Mouse (Mus musculus) liver, embryonic 14.5 days (tissue): Measurements from ENCODE around the gene Auts2. TPM values are rescaled to one million over a fixed set of nuclear protein-coding genes. Genes with fewer than 3 reads are reported as not detected.

Source experiments
- ATAC-seq: fragments of 200-750 bp; cut with Nextera tagmentation; 2 replicates; pipeline ENCODE4 v1.8.0; 2017; ENCODE audit warnings: moderate number of reproducible peaks, mild to moderate bottlenecking, moderate library complexity; ENCODE audit not compliant: insufficient read depth
- DNase-seq, 3 experiments: peaks; one replicate each; pipeline ENCODE4 v3.0.0-alpha.2; 2012 to 2013; ENCODE audit warnings: low read depth in 3 of 3, low spot score in 3 of 3
- H3K27ac ChIP-seq: fragments of 300-500 bp; sonication (generic); 2 replicates; pipeline ENCODE4 v1.5.1; 2014; ENCODE audit warnings: moderate library complexity, mild to moderate bottlenecking, control low read depth, inconsistent platforms
- H3K27me3 ChIP-seq: fragments of 300-500 bp; sonication (generic); 2 replicates; pipeline ENCODE4 v1.6.1; 2014; ENCODE audit warnings: mild to moderate bottlenecking, low read length, moderate library complexity; ENCODE audit not compliant: control insufficient read depth, insufficient read depth
- H3K36me3 ChIP-seq: fragments of 300-500 bp; sonication (generic); replicated peaks from 2 replicates; pipeline ENCODE4 v1.6.1; 2014; ENCODE audit warnings: low read depth; ENCODE audit not compliant: control insufficient read depth, insufficient read depth
- H3K4me1 ChIP-seq, 2 experiments: fragments of 200-500 bp in 1 of 2; fragments of 300-500 bp in 1 of 2; sonication (generic) in 1 of 2; replicated peaks; 2 replicates each; pipeline ENCODE4 v1.6.1; 2012 to 2014; ENCODE audit warnings: antibody characterized with exemption in 1 of 2, inconsistent platforms in 1 of 2, low read length in 1 of 2; ENCODE audit not compliant: control insufficient read depth in 2 of 2, insufficient read depth in 2 of 2
- H3K4me2 ChIP-seq: fragments of 300-500 bp; sonication (generic); 2 replicates; pipeline ENCODE4 v1.6.1; 2014; ENCODE audit warnings: low read depth, mild to moderate bottlenecking, control low read depth, moderate library complexity
- H3K4me3 ChIP-seq, 2 experiments: fragments of 200-500 bp in 1 of 2; fragments of 300-500 bp in 1 of 2; sonication (generic) in 1 of 2; 2 replicates each; pipeline ENCODE4 v1.5.1; 2012 to 2014; ENCODE audit warnings: low read depth in 2 of 2, low read length in 2 of 2, mild to moderate bottlenecking in 2 of 2, control low read depth in 1 of 2, inconsistent platforms in 1 of 2, moderate library complexity in 1 of 2; ENCODE audit not compliant: insufficient read depth in 1 of 2
- H3K9ac ChIP-seq: fragments of 300-500 bp; sonication (generic); replicated peaks from 2 replicates; pipeline ENCODE4 v1.6.1; 2014; ENCODE audit warnings: mild to moderate bottlenecking, control low read depth, moderate library complexity
- H3K9me3 ChIP-seq: fragments of 300-500 bp; sonication (generic); 2 replicates; pipeline ENCODE4 v1.6.1; 2016; ENCODE audit warnings: low read length, mixed read lengths; ENCODE audit not compliant: control insufficient read depth
- CTCF ChIP-seq: IDR thresholded peaks from 2 replicates; pipeline ENCODE4 v1.5.1; 2016; ENCODE audit warnings: antibody characterized with exemption, low read depth, control low read depth
- EP300 ChIP-seq: IDR thresholded peaks from 2 replicates; pipeline ENCODE4 v1.6.1; 2016; ENCODE audit warnings: antibody characterized with exemption, low read depth
- WGBS: fragments of 180-500 bp; shearing (Covaris S2); extraction: QIAGEN DNeasy Blood & Tissue Kit; methylation state at CpG from one replicate; pipeline ENCODE4 v1.1.7; 2014; ENCODE audit not compliant: insufficient replicate concordance; 5-methylcytosine and 5-hydroxymethylcytosine counted together
- polyA plus RNA-seq, 2 experiments: library from polyadenylated mRNA; depleted of rRNA in 1 of 2; stranded (reverse) in 1 of 2; unstranded in 1 of 2; fragments of >200 nt; fragmentation: Nextera tagmentation in 1 of 2; extraction: Ambion mirVana in 1 of 2; gene quantifications; 2 replicates each; pipeline versions ENCODE4 v1.2.1 to v1.2.3; 2012 to 2014

The Auts2 gene
- polyA plus RNA-seq, 2 experiments = 0.77 to 1.6 TPM

- H3K4me2 ChIP-seq = no peak overlapping the region
- H3K36me3 ChIP-seq = no peaks in the 10 kb centered on the region
- no peak for TF ChIP-seq EP300
- no peak overlapping the region for H3K4me3 ChIP-seq
- ATAC-seq = no peak
- no peaks in the 10 kb centered on the region for H3K9me3 ChIP-seq
- no peaks in the 10 kb centered on the region for H3K4me1 ChIP-seq
- H3K9ac ChIP-seq = no peak overlapping the region
- 67% methylated on average over 7 of the region's 7 CpGs for WGBS
- DNase-seq = no peak
- no peak overlapping the region for H3K27ac ChIP-seq
- H3K27me3 ChIP-seq = no peaks in the 10 kb centered on the region
These were observed 1093.8 kb downstream of the Auts2 start for GRCm38 (mm10) chr5:131449181-131449868.

DNA sequence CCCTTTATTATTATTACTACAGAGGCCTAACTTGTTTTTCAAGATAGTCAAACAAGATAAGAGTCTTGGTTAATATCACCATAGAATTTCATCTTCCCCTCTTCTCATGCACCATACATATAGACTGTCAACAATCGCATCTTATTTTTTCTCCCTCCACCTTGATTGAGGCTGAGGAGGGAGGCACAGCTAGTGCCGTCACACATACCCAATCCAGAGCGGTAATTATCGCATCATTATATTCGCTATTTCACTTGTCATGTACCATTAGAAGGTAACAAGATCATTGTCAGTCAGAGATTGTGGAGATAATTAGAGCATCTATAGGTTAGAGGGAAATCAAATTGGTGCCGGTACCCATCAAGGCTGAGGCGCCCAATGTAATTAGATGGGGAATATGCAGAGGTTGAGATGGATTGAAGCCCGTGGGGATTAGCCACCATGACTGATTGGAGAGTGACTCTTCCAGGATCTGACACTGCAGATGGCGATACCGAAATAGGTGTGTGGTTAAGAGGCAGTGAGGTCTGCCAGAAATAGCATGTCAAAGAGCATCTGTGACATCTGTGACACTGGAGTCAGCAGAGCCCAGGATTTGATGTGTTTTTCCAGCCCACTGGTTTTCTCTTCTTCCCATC lies 1107.8 kb downstream of the Auts2 start:
- Histone ChIP-seq H3K9me3 (no peaks in the 10 kb centered on the region), H3K27me3 (no peaks in the 10 kb centered on the region), H3K27ac (no peak overlapping the region), H3K9ac (no peak overlapping the region), H3K4me1 (no peaks in the 10 kb centered on the region), H3K4me2 (no peak overlapping the region), H3K36me3 (no peaks in the 10 kb centered on the region), H3K4me3 (no peak overlapping the region)
- DNase-seq (no peak), ATAC-seq (no peak)
- TF ChIP-seq EP300 = no peak
- no peak for TF ChIP-seq CTCF
- 72% methylated on average over 10 of the region's 10 CpGs for WGBS

- ATAC-seq (no peak), DNase-seq (no peak)
- no peak for TF ChIP-seq EP300
- TF ChIP-seq CTCF = no peak
- Histone ChIP-seq H3K9ac (no peak overlapping the region), H3K27ac (no peak overlapping the region), H3K9me3 (no peaks in the 10 kb centered on the region), H3K27me3 (no peaks in the 10 kb centered on the region), H3K4me3 (no peak overlapping the region), H3K4me2 (no peak overlapping the region), H3K4me1 (no peaks in the 10 kb centered on the region), H3K36me3 (no peaks in the 10 kb centered on the region)
- 42% methylated on average over 4 of the region's 4 CpGs for WGBS
These were observed 1109.9 kb downstream of the Auts2 start for GRCm38 (mm10) chr5:131433291-131433690.

GRCm38 (mm10) chr5:131431896-131432295 lies 1111.2 kb downstream of the Auts2 start:
- ATAC-seq = no peak
- no peak overlapping the region for H3K9ac ChIP-seq
- H3K4me2 ChIP-seq = no peak overlapping the region
- no peak overlapping the region for H3K27ac ChIP-seq
- H3K4me3 ChIP-seq = no peak overlapping the region
- H3K4me1 ChIP-seq = no peaks in the 10 kb centered on the region
- no peaks in the 10 kb centered on the region for H3K27me3 ChIP-seq
- no peaks in the 10 kb centered on the region for H3K36me3 ChIP-seq
- WGBS = 64% methylated on average over 7 of the region's 7 CpGs
- no peak for DNase-seq
- no peak for TF ChIP-seq EP300
- TF ChIP-seq CTCF = no peak
- no peaks in the 10 kb centered on the region for H3K9me3 ChIP-seq

DNA sequence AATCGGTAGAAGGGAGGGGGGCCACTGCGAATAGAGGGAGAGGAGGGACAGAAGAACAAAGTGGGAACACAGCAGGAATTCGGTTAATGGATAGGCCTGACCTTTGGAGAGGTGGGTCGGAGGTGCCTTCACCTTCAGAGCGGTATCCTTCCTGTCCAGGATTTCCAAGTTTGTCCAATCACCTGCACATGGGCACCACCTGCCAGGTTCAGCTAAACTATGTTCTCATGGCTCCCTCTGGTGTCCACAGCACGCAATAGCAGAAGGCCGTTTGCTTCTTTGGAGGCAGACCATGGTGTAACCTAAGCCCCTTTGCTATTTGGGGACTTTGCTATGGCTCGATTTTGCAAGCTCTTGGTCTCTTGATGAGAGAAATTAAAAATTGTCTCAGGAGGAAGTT lies 1113.0 kb downstream of the Auts2 start:
- DNase-seq = peak in 1 of 3 experiments; percentile 5
- no peak for ATAC-seq
- Histone ChIP-seq H3K4me2 (no peak overlapping the region), H3K9me3 (no peaks in the 10 kb centered on the region), H3K27me3 (no peaks in the 10 kb centered on the region), H3K4me3 (no peak overlapping the region), H3K27ac (no peak overlapping the region), H3K4me1 (no peaks in the 10 kb centered on the region), H3K9ac (no peak overlapping the region), H3K36me3 (no peaks in the 10 kb centered on the region)
- TF ChIP-seq EP300 (no peak), CTCF (peak; percentile 78)
- 23% methylated on average over 8 of the region's 8 CpGs for WGBS
